Mouse (Mus musculus) heart, adult 2 months (tissue): ENCODE data around the gene Polr3c. TPM values are rescaled to one million over a fixed set of nuclear protein-coding genes. Genes with fewer than 3 reads are reported as not detected.

Experiments
- DNase-seq, 2 experiments: peaks; one replicate each; pipeline ENCODE4 v3.0.0; 2021
- H3K27ac ChIP-seq: fragments of 200-600 bp; 2 replicates; pipeline ENCODE4 v1.8.1; 2022
- H3K27me3 ChIP-seq: fragments of 200-500 bp; 2 replicates; pipeline ENCODE4 v1.6.1; 2012; ENCODE audit warnings: mild to moderate bottlenecking, low read length, inconsistent platforms, mixed read lengths; ENCODE audit not compliant: control insufficient read depth, insufficient read depth
- H3K36me3 ChIP-seq: fragments of 200-500 bp; 2 replicates; pipeline ENCODE4 v1.6.1; 2012; ENCODE audit warnings: low read length, inconsistent platforms; ENCODE audit not compliant: control insufficient read depth, insufficient read depth
- H3K4me1 ChIP-seq: fragments of 200-500 bp; 2 replicates; pipeline ENCODE4 v1.6.1; 2011; ENCODE audit warnings: low read length; ENCODE audit not compliant: control insufficient read depth, insufficient read depth
- H3K4me3 ChIP-seq: fragments of 200-600 bp; 2 replicates; pipeline ENCODE4 v1.8.1; 2022
- H3K79me2 ChIP-seq: fragments of 200-500 bp; replicated peaks from 2 replicates; pipeline ENCODE4 v1.6.1; 2012; ENCODE audit warnings: mild to moderate bottlenecking, inconsistent platforms, low read length, moderate library complexity, mixed read lengths; ENCODE audit not compliant: control insufficient read depth, insufficient read depth
- H3K9ac ChIP-seq: fragments of 200-500 bp; 2 replicates; pipeline ENCODE4 v1.6.1; 2012; ENCODE audit warnings: low read depth, mild to moderate bottlenecking, control low read depth, inconsistent platforms, low read length, mixed read lengths
- CTCF ChIP-seq: fragments of 200-600 bp; IDR thresholded peaks from 2 replicates; pipeline ENCODE4 v1.8.1; 2022; ENCODE audit warnings: antibody characterized with exemption, mild to moderate bottlenecking, moderate library complexity
- EP300 ChIP-seq: fragments of 200-500 bp; IDR thresholded peaks from 2 replicates; pipeline ENCODE4 v1.6.1; 2011; ENCODE audit warnings: low read depth, low read length, control low read depth; ENCODE audit not compliant: insufficient read depth
- POLR2A ChIP-seq: fragments of 200-500 bp; IDR thresholded peaks from 2 replicates; pipeline ENCODE4 v1.6.1; 2011; ENCODE audit warnings: mild to moderate bottlenecking, low read depth, low read length, control low read depth; ENCODE audit not compliant: insufficient read depth
- WGBS: fragments of 180-500 bp; shearing (Covaris S2); methylation state at CpG from one replicate; pipeline ENCODE4 v1.1.7; 2018; 5-methylcytosine and 5-hydroxymethylcytosine counted together
- intact Hi-C: fragments of 180-260 bp; cut with DNase I; formaldehyde crosslinking; loops from one replicate; pipeline ENCODE4 v1.15.1; 2025
- polyA plus RNA-seq: library from polyadenylated mRNA; depleted of rRNA; stranded (reverse); fragments of >200 nt; gene quantifications from 2 replicates; pipeline ENCODE4 v1.2.3, GENCODE M21; 2012
- total RNA-seq, 2 experiments: library from RNA; stranded (reverse); gene quantifications; 2 replicates each; pipeline ENCODE4 v1.2.3; 2021

The Polr3c gene
- total and polyA plus RNA-seq, 3 experiments = 21.2 to 24.4 (median 22.4) TPM

GRCm38 (mm10) chr3:96701003-96701402, 26.4 kb downstream of the Polr3c start:
- intact Hi-C loops = no loop called here
- TF ChIP-seq POLR2A (no peak), EP300 (no peak)
- no peak for DNase-seq
- H3K79me2 ChIP-seq = 0 out of 2 replicates have a peak, but pooled peaks cover 2% of the 10 kb centered on the region
- no peak overlapping the region for H3K9ac ChIP-seq
- H3K4me1 ChIP-seq = no peaks in the 10 kb centered on the region; the same call in 1 of the 2 replicates
- WGBS = 86% methylated on average over 4 of the region's 4 CpGs
- H3K4me3 ChIP-seq = no peak overlapping the region
- H3K27me3 ChIP-seq = no peaks in the 10 kb centered on the region
- H3K36me3 ChIP-seq = peaks cover under 1% of the 10 kb centered on the region
- no peak overlapping the region for H3K27ac ChIP-seq

DNA sequence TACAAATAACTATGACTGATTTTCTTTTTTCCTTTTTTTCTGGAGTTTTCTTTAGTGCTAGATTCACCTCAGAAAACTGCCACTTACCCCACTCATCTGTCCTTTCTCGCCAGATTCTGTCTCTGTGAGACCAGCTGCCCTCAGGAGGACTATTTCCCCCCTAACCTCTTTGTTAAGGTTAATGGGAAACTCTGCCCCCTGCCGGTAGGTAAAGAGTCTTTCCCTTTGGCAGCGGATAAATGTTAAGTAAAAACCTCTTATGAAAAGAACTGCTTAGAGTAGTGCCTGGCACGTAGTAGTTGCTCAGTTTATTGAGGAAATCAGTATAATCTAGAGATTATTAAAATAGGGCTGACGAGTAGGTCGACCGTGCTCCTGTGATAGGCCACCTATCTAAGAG, 27.1 kb downstream of the Polr3c start:
- intact Hi-C loops = no loop called here
- Histone ChIP-seq H3K36me3 (peaks cover 2% of the 10 kb centered on the region), H3K79me2 (0 out of 2 replicates have a peak, but pooled peaks cover 2% of the 10 kb centered on the region)

DNA sequence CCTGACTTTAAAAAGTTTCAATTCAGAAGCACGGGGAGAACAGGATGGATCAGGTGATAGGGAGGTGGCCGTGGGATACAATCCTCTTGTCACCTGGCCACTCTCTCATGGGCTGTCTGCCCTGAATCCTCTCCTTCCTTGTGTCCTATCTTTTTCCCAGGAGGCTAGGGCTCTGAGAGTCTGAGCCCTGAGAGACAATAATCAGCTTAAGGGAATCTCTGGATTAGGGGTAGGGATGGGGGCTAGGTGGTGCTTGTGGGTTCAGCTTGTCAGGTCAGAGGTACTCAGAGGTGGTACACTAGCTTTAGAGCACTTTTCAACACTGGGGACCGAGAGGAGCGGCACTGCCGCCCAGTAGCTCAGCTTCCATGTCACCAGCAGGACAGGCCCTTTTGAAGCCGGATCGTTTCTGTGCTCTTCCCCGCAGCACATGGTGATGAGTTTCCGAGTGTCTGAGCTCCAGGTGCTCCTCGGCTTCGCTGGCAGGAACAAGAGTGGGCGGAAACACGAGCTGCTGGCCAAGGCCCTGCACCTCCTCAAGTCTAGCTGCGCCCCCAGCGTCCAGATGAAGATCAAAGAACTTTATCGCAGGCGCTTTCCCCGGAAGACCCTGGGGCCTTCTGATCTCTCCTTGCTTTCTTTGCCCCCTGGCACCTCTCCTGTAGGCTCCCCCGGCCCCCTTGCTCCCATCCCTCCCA, 28.3 kb downstream of the Polr3c start:
- Histone ChIP-seq H3K4me3 (no peak overlapping the region), H3K4me1 (no peaks in the 10 kb centered on the region; the same call in 1 of the 2 replicates), H3K79me2 (0 out of 2 replicates have a peak, but pooled peaks cover 2% of the 10 kb centered on the region), H3K36me3 (peaks cover 2% of the 10 kb centered on the region), H3K27me3 (no peaks in the 10 kb centered on the region), H3K9ac (no peak overlapping the region), H3K27ac (no peak overlapping the region)
- intact Hi-C loops = no loop called here
- 70% methylated on average over 19 of the region's 19 CpGs for WGBS
- TF ChIP-seq POLR2A (no peak), CTCF (no peak), EP300 (no peak)
- DNase-seq = no peak

More for the DNA sequence above, 27.1 kb downstream of the Polr3c start:
- WGBS = 60% methylated on average over 7 of the region's 7 CpGs
- TF ChIP-seq CTCF = peak; percentile 77
- TF ChIP-seq POLR2A = no peak
- no peaks in the 10 kb centered on the region for H3K27me3 ChIP-seq
- H3K4me1 ChIP-seq = no peaks in the 10 kb centered on the region; the same call in 1 of the 2 replicates
- H3K4me3 ChIP-seq = no peak overlapping the region
- H3K27ac ChIP-seq = no peak overlapping the region
- no peak overlapping the region for H3K9ac ChIP-seq
- DNase-seq = no peak

DNA sequence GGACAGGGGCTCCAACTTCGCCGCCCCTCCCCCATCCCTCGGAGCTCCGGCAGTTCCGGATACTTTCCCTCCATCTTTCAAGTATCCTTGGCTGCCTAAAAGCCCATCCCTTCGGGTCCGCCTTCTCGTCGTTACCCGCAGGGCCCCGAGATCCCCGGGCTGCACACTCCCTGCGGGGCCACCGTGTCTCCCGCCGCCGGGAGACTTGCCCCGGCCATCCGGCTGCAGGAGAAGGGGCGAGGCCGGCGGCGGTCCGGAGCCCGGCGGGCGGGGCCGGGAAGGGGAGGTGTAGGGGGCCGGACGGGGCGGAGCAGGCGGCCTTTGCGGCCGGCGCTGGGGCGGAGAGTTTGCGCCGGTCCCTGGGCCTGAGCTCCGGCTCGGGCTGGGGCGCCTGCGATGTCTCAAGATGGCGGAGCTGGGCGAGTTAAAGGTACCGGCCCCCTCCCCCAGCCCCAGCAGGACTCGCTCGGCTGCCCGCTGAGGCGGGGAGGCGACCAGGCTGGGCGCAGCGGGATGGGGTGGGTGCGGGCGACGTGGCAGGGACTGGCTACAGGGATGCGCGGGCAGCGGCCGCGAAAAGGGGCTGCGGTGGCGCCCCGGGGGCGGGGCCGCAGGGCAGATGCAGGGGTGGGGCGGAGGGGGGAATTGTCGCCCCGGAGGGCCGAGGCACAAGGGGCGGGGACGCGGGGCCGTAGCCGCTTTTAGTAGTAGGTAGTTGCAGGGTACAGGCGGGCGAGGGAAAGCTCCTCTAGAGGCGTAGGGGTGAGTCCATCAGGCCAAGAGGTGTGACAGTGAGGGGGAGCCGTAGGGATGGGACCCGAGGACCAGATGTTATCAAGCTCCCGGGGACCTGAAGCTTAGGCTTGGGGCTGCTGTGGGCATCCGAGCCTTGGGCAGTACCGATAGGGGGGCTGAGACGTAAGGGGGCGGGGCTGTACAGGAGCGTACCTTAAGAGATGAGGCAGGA, 30.4 kb downstream of the Polr3c start:
- H3K9ac ChIP-seq = peak overlapping the region; percentile 93
- H3K79me2 ChIP-seq = 0 out of 2 replicates have a peak, but pooled peaks cover 2% of the 10 kb centered on the region
- H3K27me3 ChIP-seq = no peaks in the 10 kb centered on the region
- WGBS = under 1% methylated on average over 80 of the region's 85 CpGs
- peak; percentile 96 to 97 for DNase-seq
- no peaks in the 10 kb centered on the region; the same call in 1 of the 2 replicates for H3K4me1 ChIP-seq
- peak overlapping the region; percentile 97 for H3K4me3 ChIP-seq
- intact Hi-C loops = no loop called here
- peaks cover 2% of the 10 kb centered on the region for H3K36me3 ChIP-seq
- peak; percentile 57; the same call in 1 of the 2 replicates for TF ChIP-seq POLR2A
- TF ChIP-seq EP300 = no peak
- no peak for TF ChIP-seq CTCF
- peak overlapping the region; percentile 81 for H3K27ac ChIP-seq

DNA sequence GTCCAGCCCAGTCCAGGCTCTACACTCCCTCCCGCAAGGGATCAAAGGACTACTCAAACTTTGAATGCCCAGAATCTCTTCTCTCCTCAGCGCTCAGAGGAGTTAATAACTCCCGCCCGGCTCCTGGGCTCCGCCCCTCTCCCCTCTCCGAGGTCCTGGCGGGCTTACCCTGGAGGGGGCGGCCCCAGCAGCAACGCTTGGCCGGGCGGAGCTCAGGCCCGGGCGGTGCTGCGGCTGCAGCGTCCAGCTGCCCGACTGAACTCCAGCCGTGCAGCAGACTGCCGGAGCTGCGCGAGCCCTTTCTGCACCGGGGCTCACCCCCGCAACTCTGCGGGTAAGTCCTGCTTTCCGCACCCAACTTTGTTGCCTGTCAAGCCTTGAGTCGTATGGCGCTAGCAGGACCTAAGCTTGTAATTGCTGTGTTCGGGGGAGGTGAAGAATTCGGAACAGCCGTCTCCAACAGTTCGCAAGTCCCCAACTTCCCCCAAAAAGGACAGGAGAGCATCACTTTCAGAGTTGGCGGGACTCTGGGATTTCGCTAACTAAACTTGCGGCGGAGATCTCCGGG, 31.1 kb downstream of the Polr3c start, which contains the start of gene Pias3:
TSS of gene Pias3 (plus strand) at position 187 of the 568 bp plus-strand sequence.
- H3K36me3 ChIP-seq = peaks cover 2% of the 10 kb centered on the region
- H3K4me3 ChIP-seq = peak within 1 kb of the TSS; percentile 97
- no peaks in the 10 kb centered on the region for H3K27me3 ChIP-seq
- intact Hi-C loops = no loop called here
- peak within 1 kb of the TSS; percentile 93 for H3K9ac ChIP-seq
- no peak for TF ChIP-seq CTCF
- peak; percentile 80 for TF ChIP-seq POLR2A
- 0 out of 2 replicates have a peak, but pooled peaks cover 2% of the 10 kb centered on the region for H3K79me2 ChIP-seq
- H3K27ac ChIP-seq = peak within 1 kb of the TSS; percentile 81
- under 1% methylated on average over 35 of the region's 35 CpGs for WGBS
- peak; percentile 91 to 92 for DNase-seq
- no peaks in the 10 kb centered on the region; the same call in 1 of the 2 replicates for H3K4me1 ChIP-seq
